Mouse (Mus musculus) midbrain, postnatal 0 days (tissue): ENCODE results near the gene Hcn3. TPM values are rescaled to one million over a fixed set of nuclear protein-coding genes. Genes with fewer than 3 reads are reported as not detected.

ENCODE experiments used
- ATAC-seq: fragments of 200-750 bp; cut with Nextera tagmentation; 2 replicates; pipeline ENCODE4 v1.8.0; 2017; ENCODE audit warnings: moderate number of reproducible peaks, mild to moderate bottlenecking, moderate TSS enrichment, moderate library complexity; ENCODE audit not compliant: low FRiP score
- DNase-seq: peaks from one replicate; pipeline ENCODE4 v3.0.0-alpha.2; 2015; ENCODE audit warnings: low spot score
- H3K27ac ChIP-seq: fragments of 300-500 bp; sonication (generic); 2 replicates; pipeline ENCODE4 v1.5.1; 2014; ENCODE audit warnings: low read depth, mild to moderate bottlenecking, low read length, mixed read lengths
- H3K27me3 ChIP-seq: fragments of 300-500 bp; sonication (generic); 2 replicates; pipeline ENCODE4 v1.6.1; 2014; ENCODE audit warnings: low read length, control low read depth, mixed read lengths; ENCODE audit not compliant: insufficient read depth
- H3K36me3 ChIP-seq: fragments of 300-500 bp; sonication (generic); 2 replicates; pipeline ENCODE4 v1.6.1; 2014; ENCODE audit warnings: low read length, control low read depth, mixed read lengths; ENCODE audit not compliant: insufficient read depth
- H3K4me1 ChIP-seq: fragments of 300-500 bp; sonication (generic); 2 replicates; pipeline ENCODE4 v1.6.1; 2014; ENCODE audit warnings: mild to moderate bottlenecking, control low read depth, antibody characterized with exemption, low read length, mixed read lengths; ENCODE audit not compliant: insufficient read depth
- H3K4me2 ChIP-seq: fragments of 300-500 bp; sonication (generic); 2 replicates; pipeline ENCODE4 v1.6.1; 2014; ENCODE audit warnings: low read depth, mild to moderate bottlenecking, low read length, mixed read lengths; ENCODE audit not compliant: poor library complexity, severe bottlenecking
- H3K4me3 ChIP-seq: fragments of 300-500 bp; sonication (generic); 2 replicates; pipeline ENCODE4 v1.5.1; 2014; ENCODE audit warnings: low read depth, mild to moderate bottlenecking, low read length, moderate library complexity
- H3K9ac ChIP-seq: fragments of 300-500 bp; sonication (generic); replicated peaks from 2 replicates; pipeline ENCODE4 v1.6.1; 2014; ENCODE audit warnings: mild to moderate bottlenecking, low read length, moderate library complexity, mixed read lengths; ENCODE audit not compliant: poor library complexity, severe bottlenecking
- H3K9me3 ChIP-seq: fragments of 300-500 bp; sonication (generic); 2 replicates; pipeline ENCODE4 v1.6.1; 2016; ENCODE audit warnings: low read length, control low read depth
- CTCF ChIP-seq: IDR thresholded peaks from 2 replicates; pipeline ENCODE4 v1.5.1; 2016; ENCODE audit warnings: antibody characterized with exemption, mild to moderate bottlenecking
- WGBS: fragments of 180-500 bp; shearing (Covaris S2); extraction: QIAGEN DNeasy Blood & Tissue Kit; methylation state at CpG from one replicate; pipeline ENCODE4 v1.1.7; 2014; 5-methylcytosine and 5-hydroxymethylcytosine counted together
- polyA plus RNA-seq: library from polyadenylated mRNA; unstranded; fragments of >200 nt; fragmentation: Nextera tagmentation; extraction: Ambion mirVana; gene quantifications from 2 replicates; pipeline ENCODE4 v1.2.1, GENCODE M21; 2015
- total RNA-seq: library from RNA; depleted of rRNA; stranded (reverse); fragments of >200 nt; gene quantifications from 2 replicates; pipeline ENCODE4 v1.2.3, GENCODE M21; 2014; rRNA removed

Hcn3 gene
- total RNA-seq (94.8 and 97.8 TPM in 2 replicates), polyA plus RNA-seq (44.8 and 46.7 TPM in 2 replicates)

DNA sequence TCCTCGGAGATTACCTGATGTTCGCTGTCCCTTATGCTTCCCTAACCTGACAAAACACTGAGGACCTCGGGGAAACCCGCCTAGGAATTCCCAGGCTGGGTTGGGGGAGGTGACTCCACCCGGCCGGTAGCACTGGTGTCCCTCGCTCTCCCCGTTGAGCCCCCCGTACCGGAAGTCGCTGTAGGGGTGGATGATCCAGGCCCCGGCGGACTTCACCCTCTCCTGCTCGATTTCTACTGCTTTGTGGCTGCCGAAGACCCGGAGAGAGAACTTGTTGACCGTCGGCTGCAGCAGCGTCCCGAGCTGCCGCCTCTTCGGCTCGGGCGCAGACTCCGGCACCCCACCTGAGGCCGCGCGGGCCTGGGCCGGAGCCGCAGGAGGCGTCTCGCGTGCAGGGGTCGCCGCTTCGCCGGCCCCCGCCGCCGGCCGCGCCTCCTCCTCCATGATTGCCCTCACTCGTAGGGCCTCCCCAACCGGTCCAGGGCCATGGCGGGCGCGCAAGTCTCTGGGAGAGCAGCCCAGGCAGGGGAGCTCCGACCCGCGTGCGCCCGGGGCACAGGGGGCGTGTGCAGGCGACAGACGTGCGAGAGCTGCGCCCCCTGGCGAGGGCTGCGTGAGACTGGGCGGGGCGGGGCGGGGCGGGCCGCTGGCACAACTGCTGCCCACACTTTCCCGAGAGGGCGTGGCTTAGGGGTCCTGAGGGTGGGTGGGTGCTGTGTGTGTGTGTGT is at the start of gene Hcn3:
Hcn3 (minus strand) TSS at position 581 of the 729 bp plus-strand sequence.
- H3K4me1 ChIP-seq = peaks cover 4% of the 10 kb centered on the region; the same call in 1 of the 2 replicates
- H3K4me3 ChIP-seq = peak within 1 kb of the TSS; percentile 76
- H3K36me3 ChIP-seq = no peaks in the 10 kb centered on the region
- no peaks in the 10 kb centered on the region for H3K27me3 ChIP-seq
- peak within 1 kb of the TSS; percentile 70 for H3K27ac ChIP-seq
- peak; percentile 77 for TF ChIP-seq CTCF
- peak within 1 kb of the TSS; percentile 69 for H3K9ac ChIP-seq
- peak within 1 kb of the TSS; percentile 79 for H3K4me2 ChIP-seq
- DNase-seq (peak; percentile 77), ATAC-seq (peak; percentile 82)
- under 1% methylated on average over 59 of the region's 66 CpGs for WGBS
- H3K9me3 ChIP-seq = no peaks in the 10 kb centered on the region

DNA sequence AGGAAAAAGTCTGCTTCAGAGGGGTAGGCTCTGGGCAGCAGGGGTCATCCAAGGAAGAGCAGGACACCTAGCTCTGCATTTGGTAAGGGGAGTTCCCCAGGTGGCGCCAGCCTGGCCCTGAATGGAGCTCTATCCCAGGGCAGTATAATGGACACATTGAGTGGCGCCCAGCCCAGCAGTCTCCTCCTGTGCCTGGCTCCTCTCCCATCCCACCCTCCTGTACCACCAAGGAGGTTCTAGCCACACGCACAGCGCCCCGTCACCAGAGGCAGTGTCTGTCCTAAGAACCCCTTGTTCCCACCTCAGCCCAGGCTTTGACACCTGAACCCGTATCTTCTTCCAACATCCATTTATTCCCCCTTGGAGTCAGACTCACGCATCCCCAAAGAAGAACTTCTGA is 49.7 kb upstream of the Hcn3 start:
- Histone ChIP-seq H3K4me2 (no peak overlapping the region), H3K4me3 (no peak overlapping the region), H3K9ac (no peak overlapping the region), H3K4me1 (0 out of 2 replicates have a peak, but pooled peaks cover 3% of the 10 kb centered on the region), H3K27ac (no peak overlapping the region), H3K9me3 (no peaks in the 10 kb centered on the region), H3K27me3 (no peaks in the 10 kb centered on the region), H3K36me3 (peaks cover 49% of the 10 kb centered on the region)
- WGBS = 85% methylated on average over 7 of the region's 7 CpGs
- DNase-seq (no peak), ATAC-seq (no peak)
- TF ChIP-seq CTCF = no peak

DNA sequence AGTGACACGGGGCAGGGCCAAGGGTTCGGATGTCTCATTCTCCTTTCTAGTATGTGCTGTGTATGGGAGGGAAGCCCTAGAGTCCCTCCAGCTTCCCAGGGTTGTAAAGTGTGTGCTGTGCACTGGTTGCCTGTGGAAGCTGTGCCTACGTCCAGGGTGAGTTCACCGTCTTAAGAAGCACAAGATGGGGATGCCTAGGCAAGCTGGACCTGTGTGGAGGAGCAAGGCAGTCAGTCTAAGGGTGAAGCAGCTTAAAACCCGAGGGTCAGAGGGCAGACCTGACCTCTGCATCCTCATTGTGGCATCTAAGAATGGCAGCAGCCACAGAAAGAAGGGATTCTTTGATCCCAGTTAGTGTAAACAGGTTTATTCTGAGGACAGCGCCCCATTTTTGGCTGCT is 48.7 kb upstream of the Hcn3 start:
- no peaks in the 10 kb centered on the region for H3K9me3 ChIP-seq
- H3K4me3 ChIP-seq = no peak overlapping the region
- H3K9ac ChIP-seq = no peak overlapping the region
- H3K4me2 ChIP-seq = no peak overlapping the region
- H3K36me3 ChIP-seq = peaks cover 49% of the 10 kb centered on the region
- TF ChIP-seq CTCF = no peak
- DNase-seq (no peak), ATAC-seq (no peak)
- no peak overlapping the region for H3K27ac ChIP-seq
- 87% methylated on average over 6 of the region's 6 CpGs for WGBS
- no peaks in the 10 kb centered on the region for H3K27me3 ChIP-seq
- 0 out of 2 replicates have a peak, but pooled peaks cover 3% of the 10 kb centered on the region for H3K4me1 ChIP-seq

DNA sequence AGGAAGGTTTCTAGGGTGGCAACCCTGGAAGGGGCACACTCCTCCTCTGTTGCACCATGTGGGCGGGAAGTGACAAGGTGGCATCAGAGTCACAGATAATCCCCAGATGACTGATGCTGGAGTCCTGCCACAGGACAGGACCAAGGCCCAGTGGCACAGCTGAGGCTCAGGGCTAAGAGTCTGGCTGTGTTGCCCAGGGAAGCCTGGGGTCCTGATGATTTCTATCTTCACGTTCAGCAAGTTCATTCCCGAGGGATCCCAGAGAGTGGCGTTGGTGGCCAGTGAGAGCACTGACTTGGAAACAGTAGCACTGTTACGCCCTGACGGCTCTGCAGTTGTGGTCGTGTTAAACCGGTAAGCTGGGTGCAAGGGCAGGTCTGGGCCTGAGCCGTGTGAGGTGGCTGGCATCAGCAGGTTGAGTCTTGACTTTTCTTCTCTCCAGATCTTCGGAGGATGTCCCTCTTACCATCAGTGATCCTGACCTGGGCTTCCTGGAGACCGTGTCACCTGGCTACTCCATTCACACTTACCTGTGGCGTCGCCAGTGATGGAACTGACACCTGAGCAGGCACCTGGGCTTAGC is 48.2 kb upstream of the Hcn3 start:
- H3K9ac ChIP-seq = no peak overlapping the region
- no peaks in the 10 kb centered on the region for H3K9me3 ChIP-seq
- H3K36me3 ChIP-seq = peaks cover 49% of the 10 kb centered on the region
- 92% methylated on average over 13 of the region's 13 CpGs for WGBS
- peaks cover 6% of the 10 kb centered on the region; the same call in 1 of the 2 replicates for H3K4me1 ChIP-seq
- DNase-seq (no peak), ATAC-seq (no peak)
- no peak overlapping the region for H3K4me2 ChIP-seq
- no peaks in the 10 kb centered on the region for H3K27me3 ChIP-seq
- no peak overlapping the region for H3K27ac ChIP-seq
- no peak overlapping the region for H3K4me3 ChIP-seq
- no peak for TF ChIP-seq CTCF

DNA sequence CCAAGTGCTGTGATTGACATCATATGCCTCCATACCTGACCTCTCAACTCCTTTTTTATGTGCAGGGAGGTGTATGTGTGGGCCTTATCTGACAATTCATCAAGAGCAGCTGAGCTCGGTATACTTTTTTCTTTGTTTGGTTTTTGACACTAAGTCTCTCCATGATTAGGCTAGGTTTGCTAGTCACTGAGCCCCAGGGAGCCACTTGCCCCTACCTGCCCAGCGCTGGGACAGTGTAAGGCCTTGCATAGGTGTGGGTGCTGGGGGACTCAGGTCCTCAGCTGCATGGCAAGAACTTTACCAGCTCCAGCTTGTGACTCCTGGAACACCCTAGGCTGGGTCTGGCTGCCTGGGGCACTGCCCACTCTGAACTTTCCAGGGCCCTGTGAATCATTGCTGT is 46.7 kb upstream of the Hcn3 start:
- Histone ChIP-seq H3K9ac (no peak overlapping the region), H3K4me3 (no peak overlapping the region), H3K27ac (no peak overlapping the region), H3K9me3 (no peaks in the 10 kb centered on the region), H3K27me3 (no peaks in the 10 kb centered on the region), H3K4me2 (no peak overlapping the region), H3K36me3 (peaks cover 49% of the 10 kb centered on the region), H3K4me1 (peaks cover 4% of the 10 kb centered on the region; the same call in 1 of the 2 replicates)
- no peak for TF ChIP-seq CTCF
- ATAC-seq (no peak), DNase-seq (no peak)
- 89% methylated on average over 2 of the region's 2 CpGs for WGBS

DNA sequence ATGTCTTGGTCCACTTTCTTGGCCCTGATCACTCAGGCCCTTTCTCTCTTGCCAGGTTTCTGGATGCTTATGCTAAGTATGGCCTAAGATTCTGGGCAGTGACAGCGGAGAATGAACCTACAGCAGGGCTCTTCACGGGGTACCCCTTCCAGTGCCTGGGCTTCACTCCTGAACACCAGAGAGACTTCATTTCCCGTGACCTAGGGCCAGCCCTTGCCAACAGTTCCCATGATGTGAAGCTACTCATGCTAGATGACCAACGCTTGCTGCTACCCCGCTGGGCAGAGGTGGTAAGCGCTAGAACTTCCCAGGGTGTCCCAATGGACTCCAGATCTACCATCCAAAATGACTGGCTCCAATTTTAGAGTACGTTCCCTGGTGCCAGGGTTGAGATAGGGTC is 46.1 kb upstream of the Hcn3 start:
- no peak overlapping the region for H3K4me3 ChIP-seq
- H3K27ac ChIP-seq = no peak overlapping the region
- WGBS = 94% methylated on average over 7 of the region's 7 CpGs
- H3K9ac ChIP-seq = no peak overlapping the region
- DNase-seq (no peak), ATAC-seq (no peak)
- H3K4me2 ChIP-seq = no peak overlapping the region
- TF ChIP-seq CTCF = no peak
- peaks cover 47% of the 10 kb centered on the region for H3K36me3 ChIP-seq
- H3K9me3 ChIP-seq = no peaks in the 10 kb centered on the region
- no peaks in the 10 kb centered on the region for H3K27me3 ChIP-seq
- peaks cover 4% of the 10 kb centered on the region; the same call in 1 of the 2 replicates for H3K4me1 ChIP-seq
